Mouse (Mus musculus) hindbrain, embryonic 10.5 days (tissue): ENCODE results near the gene Smad1. TPM values are rescaled to one million over a fixed set of nuclear protein-coding genes. Genes with fewer than 3 reads are reported as not detected.
"Not testable (repeated sequence)": the region's sequence is repeated elsewhere in the genome, so short reads cannot be mapped to it uniquely, and the experiment has no call there.

Experiments used
- DNase-seq: peaks from one replicate; pipeline ENCODE4 v3.0.0-alpha.2; 2017; ENCODE audit warnings: low spot score
- H3K27ac ChIP-seq: fragments of 300-500 bp; sonication (generic); 2 replicates; pipeline ENCODE4 v1.5.1; 2016; ENCODE audit warnings: mild to moderate bottlenecking, moderate library complexity
- H3K27me3 ChIP-seq: fragments of 300-500 bp; sonication (generic); 2 replicates; pipeline ENCODE4 v1.6.1; 2016; ENCODE audit warnings: mild to moderate bottlenecking; ENCODE audit not compliant: poor library complexity, insufficient read depth, severe bottlenecking
- H3K36me3 ChIP-seq: fragments of 300-500 bp; sonication (generic); 2 replicates; pipeline ENCODE4 v1.6.1; 2016; ENCODE audit warnings: mild to moderate bottlenecking, moderate library complexity
- H3K4me1 ChIP-seq: fragments of 300-500 bp; sonication (generic); replicated peaks from 2 replicates; pipeline ENCODE4 v1.6.1; 2016; ENCODE audit warnings: mild to moderate bottlenecking
- H3K4me3 ChIP-seq: fragments of 300-500 bp; sonication (generic); 2 replicates; pipeline ENCODE4 v1.5.1; 2016; ENCODE audit warnings: mild to moderate bottlenecking, moderate library complexity
- H3K9me3 ChIP-seq: fragments of 300-500 bp; sonication (generic); 2 replicates; pipeline ENCODE4 v1.6.1; 2016; ENCODE audit warnings: mild to moderate bottlenecking, moderate library complexity
- WGBS: fragments of 180-500 bp; shearing (Covaris S2); methylation state at CpG from one replicate; pipeline ENCODE4 v1.1.7; 2016; 5-methylcytosine and 5-hydroxymethylcytosine counted together
- polyA plus RNA-seq: library from polyadenylated mRNA; unstranded; fragments of >200 nt; fragmentation: Nextera tagmentation; extraction: Ambion mirVana; gene quantifications from 2 replicates; pipeline ENCODE4 v1.2.1, GENCODE M21; 2016

Smad1 gene
- polyA plus RNA-seq, result 41.5 and 45.9 TPM in 2 replicates

DNA sequence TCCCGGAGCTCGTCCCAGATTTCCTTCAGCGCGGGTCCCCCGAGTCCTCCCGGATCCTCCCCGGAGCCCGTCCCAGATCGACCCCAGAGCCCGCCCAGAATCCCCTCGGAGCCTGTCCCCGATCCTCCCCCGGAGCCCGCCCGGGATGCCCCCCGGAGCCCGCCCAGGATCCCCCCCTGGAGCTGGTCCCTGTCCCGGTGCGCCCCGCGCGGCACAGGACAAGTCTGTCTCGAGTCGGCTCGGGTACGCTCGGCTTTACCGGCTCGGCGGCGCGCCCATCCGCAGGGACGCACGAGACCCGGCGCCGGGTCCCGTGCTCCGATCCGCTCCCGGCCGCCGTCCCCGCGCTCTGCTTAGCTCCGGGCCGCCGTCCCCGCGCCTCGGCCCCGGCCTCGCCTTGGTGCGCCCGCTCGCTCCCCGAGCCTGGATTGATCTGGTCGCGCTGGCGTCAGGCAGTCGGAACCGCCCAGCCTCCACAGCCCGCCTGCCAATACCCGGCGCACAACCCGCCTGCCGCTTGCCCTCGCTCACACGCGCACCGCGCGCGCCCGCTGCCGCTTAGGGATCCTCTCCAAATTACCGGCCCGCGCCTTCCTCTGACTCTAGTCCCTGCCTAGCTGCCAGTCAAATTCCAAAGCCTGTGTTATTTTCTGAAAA is at the start of gene Smad1:
Smad1 (minus strand) TSS at position 525 of the 657 bp plus-strand sequence.
- Histone ChIP-seq H3K36me3 (no peaks in the 10 kb centered on the region), H3K4me1 (peaks cover 33% of the 10 kb centered on the region), H3K9me3 (peaks cover 4% of the 10 kb centered on the region; the same call in 1 of the 2 replicates), H3K27me3 (no peaks in the 10 kb centered on the region), H3K27ac (peak within 1 kb of the TSS; percentile 99), H3K4me3 (peak within 1 kb of the TSS; percentile 82)
- peak; percentile 95 for DNase-seq
- WGBS, result under 1% methylated on average over 79 of the region's 80 CpGs

DNA sequence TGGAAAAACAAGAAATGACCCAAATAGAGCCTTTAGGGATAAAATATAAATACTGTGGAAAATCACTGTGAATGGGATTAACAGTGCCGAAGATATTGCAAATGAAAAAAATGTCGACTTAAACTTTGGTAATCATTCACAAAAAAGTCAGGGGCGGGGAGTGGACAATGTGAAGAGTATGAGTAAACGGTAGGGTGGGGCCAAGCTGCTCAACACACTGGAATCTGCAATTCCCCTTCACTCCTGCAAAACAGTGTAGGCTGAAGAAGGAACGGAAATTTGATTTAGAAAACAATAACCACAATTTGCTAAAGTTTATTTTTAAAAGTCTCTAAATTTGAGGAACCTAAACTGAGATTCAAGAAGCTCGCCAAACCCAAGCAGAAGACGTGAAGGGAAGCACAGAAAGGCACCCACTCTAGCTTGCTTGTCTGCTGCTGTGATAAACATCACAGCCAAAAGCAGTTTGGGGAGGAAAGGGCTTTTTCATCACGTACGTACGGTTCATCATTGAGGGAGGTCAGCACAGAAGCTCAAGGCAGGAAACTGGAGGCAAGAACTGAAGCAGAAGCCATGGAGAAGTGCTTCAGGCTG is 48.0 kb upstream of the Smad1 start:
- H3K9me3 ChIP-seq, result no peaks in the 10 kb centered on the region
- 89% methylated on average over 10 of the region's 10 CpGs for WGBS
- no peak overlapping the region for H3K4me3 ChIP-seq
- H3K27ac ChIP-seq, result no peak overlapping the region
- H3K4me1 ChIP-seq, result no peaks in the 10 kb centered on the region
- no peak for DNase-seq
- no peaks in the 10 kb centered on the region for H3K36me3 ChIP-seq
- no peaks in the 10 kb centered on the region for H3K27me3 ChIP-seq

DNA sequence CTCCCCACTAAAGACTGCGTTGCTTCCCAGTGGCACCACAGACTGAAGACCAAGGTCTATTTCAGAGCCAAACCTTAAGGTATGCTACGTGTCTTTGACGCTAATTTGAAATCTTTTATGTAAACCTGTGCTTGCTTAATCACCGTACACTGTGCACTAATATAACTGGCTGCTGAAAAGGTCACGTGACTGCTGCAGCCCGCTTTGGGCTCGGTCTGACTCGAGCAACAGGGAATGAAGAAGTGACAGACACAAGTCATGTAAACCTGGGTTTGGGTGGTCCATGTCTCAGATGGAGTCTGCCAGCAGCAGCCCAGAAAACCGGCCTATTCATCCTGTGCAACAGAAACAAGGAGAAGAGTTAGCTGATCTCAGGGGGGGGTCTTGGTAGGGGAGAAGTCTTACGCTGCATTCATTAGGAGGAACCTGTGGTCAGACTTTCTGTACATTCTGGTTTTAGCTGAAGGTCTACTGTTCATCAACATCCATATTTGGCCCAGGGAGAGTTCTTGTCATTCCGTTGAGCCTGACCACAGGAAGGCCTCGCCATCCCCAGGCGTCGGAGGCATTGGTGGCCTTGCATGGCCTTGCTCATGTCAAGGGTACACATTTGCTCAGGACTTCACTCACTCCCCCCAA is 44.3 kb upstream of the Smad1 start:
- Histone ChIP-seq H3K4me3 (no peak overlapping the region), H3K27me3 (no peaks in the 10 kb centered on the region), H3K27ac (no peak overlapping the region), H3K4me1 (no peaks in the 10 kb centered on the region), H3K36me3 (no peaks in the 10 kb centered on the region), H3K9me3 (no peaks in the 10 kb centered on the region)
- WGBS, result 85% methylated on average over 14 of the region's 14 CpGs
- no peak for DNase-seq

DNA sequence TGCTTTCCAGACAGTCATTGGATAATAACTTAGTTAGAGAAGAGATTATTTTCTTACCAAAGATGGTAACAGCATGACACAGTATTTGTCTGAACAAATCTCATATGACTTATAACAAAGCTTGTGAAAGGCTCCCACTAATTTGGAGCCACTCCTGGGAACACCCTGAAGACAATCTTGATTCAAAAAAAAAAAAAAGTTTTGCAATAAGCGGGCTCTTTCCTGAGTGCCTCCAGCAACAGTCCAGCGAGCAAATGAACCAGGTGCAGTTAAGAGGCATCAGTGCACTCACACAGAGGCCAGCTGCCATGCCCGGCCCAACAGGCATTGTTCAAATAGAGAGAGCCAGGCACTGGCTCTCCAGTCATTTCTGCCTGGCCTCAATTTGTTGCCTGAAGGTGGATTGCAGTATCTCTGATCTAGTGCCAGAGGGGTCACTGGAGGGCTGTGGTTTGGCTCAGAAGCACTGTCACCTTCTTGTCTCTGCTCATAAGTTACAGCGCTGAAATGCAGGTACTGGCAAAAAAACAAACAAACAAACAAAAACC is 34.7 kb upstream of the Smad1 start:
- no peak overlapping the region for H3K4me3 ChIP-seq
- no peak overlapping the region for H3K27ac ChIP-seq
- 0 out of 2 replicates have a peak, but pooled peaks cover 6% of the 10 kb centered on the region for H3K4me1 ChIP-seq
- DNase-seq, result no peak
- WGBS, result 63% methylated on average over 4 of the region's 4 CpGs
- H3K27me3 ChIP-seq, result no peaks in the 10 kb centered on the region
- H3K36me3 ChIP-seq, result no peaks in the 10 kb centered on the region
- H3K9me3 ChIP-seq, result peaks cover 2% of the 10 kb centered on the region; the same call in 1 of the 2 replicates

DNA sequence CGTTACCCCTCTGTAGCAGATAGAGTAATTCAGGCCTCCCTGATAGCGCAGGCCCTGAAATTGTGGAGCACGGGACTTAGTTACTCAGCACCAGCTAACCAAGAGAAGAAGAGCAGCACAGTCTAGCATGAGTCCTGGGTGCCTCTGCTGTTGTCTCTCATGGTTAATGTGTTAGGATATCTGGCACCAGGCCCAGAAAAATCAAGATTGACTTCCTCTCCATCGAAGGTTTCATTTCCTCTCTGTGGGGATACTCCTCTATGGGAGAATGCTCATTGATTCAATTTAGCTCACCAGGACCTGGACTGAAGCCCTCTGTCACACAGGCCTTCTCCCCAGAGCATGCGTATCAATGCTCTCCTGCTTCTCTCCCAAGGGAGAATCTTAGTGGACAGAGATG is 15.6 kb upstream of the Smad1 start:
- Histone ChIP-seq H3K36me3 (no peaks in the 10 kb centered on the region), H3K4me3 (no peak overlapping the region), H3K27me3 (no peaks in the 10 kb centered on the region), H3K27ac (no peak overlapping the region), H3K4me1 (no peaks in the 10 kb centered on the region), H3K9me3 (no peaks in the 10 kb centered on the region)
- 86% methylated on average over 5 of the region's 5 CpGs for WGBS
- DNase-seq, result no peak

DNA sequence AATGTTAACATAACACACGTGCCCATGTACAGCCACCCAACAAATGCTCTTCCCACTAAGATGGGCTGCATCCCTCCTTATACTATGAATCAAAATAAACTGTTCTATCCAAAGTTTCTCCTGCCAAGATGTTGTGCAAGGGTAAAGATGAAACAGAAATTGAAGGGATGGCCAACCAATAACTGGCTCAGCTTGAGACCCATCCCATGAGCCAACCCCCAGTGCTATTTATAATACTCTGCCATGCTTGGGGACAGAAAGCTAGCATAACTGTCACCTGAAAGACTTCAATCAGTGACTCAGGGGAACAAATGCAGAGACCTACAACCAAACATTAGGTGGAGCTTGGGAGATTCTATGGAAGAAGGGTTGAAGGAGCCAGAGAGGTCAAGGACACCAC is 11.2 kb upstream of the Smad1 start:
- H3K4me3 ChIP-seq, result no peak overlapping the region
- WGBS, result 89% methylated on average over 1 of the region's 1 CpGs
- no peaks in the 10 kb centered on the region for H3K36me3 ChIP-seq
- no peak for DNase-seq
- H3K27ac ChIP-seq, result no peak overlapping the region
- H3K9me3 ChIP-seq, result no peaks in the 10 kb centered on the region
- no peaks in the 10 kb centered on the region for H3K27me3 ChIP-seq
- H3K4me1 ChIP-seq, result peaks cover 4% of the 10 kb centered on the region; the same call in 1 of the 2 replicates

DNA sequence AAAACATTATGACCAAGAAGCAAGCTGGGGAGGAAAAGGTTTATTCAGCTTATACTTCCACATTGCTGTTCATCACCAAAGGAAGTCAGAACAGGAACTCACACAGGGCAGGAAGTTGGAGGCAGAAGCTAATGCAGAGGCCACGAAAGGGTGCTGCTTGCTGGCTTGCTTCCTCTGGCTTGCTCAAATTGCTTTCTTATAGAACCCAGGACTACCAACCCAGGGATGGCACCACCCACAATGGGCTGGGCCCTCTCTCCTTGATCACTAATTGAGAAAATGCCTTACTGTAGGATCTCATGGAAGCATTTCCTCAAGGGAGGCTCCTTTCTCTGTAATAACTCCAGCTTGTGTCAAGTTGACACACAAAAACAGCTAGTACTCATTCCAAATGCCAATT is 8.0 kb upstream of the Smad1 start:
- WGBS, result 81% methylated on average over 1 of the region's 1 CpGs

DNA sequence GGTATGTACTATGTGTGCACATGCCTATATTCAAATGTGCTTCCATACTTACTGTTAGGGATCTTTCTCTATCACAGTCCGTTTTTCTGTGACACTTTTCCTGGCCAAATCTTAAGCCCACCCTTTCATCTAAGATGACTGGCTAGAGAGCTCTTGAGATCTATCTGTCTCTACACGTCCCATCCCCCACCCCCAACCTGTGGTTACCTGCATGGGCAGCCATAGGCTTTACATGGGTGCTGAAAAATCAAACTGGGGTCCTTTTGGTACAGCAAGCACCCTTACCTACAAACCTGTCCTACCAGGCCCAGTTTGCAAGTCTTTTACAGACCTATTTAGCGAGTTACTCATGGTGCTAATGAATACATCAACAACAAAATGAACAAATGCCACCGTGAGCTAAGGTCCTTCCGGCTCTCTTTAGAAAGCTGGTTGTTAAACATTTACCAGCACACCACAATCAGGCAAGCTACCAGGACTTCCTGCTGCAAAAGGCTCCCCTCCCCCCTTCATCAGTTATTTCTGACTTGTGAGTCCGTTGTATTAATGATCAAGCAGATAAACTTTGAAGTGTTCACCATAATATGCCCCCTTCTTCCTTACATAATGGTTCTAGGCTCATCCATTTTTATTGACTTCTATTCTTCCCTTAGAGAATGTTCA is 5.7 kb upstream of the Smad1 start:
- no peak for DNase-seq

More for the DNA sequence above, 8.0 kb upstream of the Smad1 start:
- H3K27me3 ChIP-seq, H3K9me3 ChIP-seq, H3K4me3 ChIP-seq, H3K4me1 ChIP-seq, H3K27ac ChIP-seq, DNase-seq, H3K36me3 ChIP-seq: not testable (repeated sequence)

DNA sequence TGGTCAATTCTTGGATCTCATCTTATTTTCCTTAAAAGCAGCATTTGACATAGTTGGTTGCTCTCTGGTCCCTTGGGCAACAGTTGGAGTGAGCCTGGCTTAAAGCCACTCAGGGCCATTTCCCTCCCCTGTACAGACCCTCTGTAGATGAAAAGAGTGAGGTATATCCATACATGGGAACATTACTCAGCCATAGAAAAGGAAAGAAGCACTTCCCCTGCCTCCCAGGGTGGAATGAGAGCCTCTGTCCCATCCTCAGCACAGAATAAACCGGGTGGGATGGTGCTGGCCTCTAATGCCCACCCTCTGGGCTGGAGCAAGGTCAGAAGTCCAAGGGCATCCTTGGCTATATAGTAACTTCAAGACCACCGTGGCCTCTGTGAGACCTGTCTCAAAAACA is 1.4 kb upstream of the Smad1 start:
- Histone ChIP-seq H3K4me3 (no peak overlapping the region), H3K27ac (no peak overlapping the region), H3K27me3 (no peaks in the 10 kb centered on the region), H3K36me3 (no peaks in the 10 kb centered on the region), H3K9me3 (peaks cover 4% of the 10 kb centered on the region; the same call in 1 of the 2 replicates), H3K4me1 (peaks cover 28% of the 10 kb centered on the region)
- no peak for DNase-seq
- 68% methylated on average over 2 of the region's 2 CpGs for WGBS

More for the DNA sequence above, 5.7 kb upstream of the Smad1 start:
- no peak overlapping the region for H3K4me3 ChIP-seq
- H3K9me3 ChIP-seq, result peaks cover 4% of the 10 kb centered on the region; the same call in 1 of the 2 replicates
- no peaks in the 10 kb centered on the region for H3K36me3 ChIP-seq
- 72% methylated on average over 6 of the region's 6 CpGs for WGBS
- H3K27me3 ChIP-seq, result no peaks in the 10 kb centered on the region
- peaks cover 4% of the 10 kb centered on the region; the same call in 1 of the 2 replicates for H3K4me1 ChIP-seq
- H3K27ac ChIP-seq, result no peak overlapping the region

DNA sequence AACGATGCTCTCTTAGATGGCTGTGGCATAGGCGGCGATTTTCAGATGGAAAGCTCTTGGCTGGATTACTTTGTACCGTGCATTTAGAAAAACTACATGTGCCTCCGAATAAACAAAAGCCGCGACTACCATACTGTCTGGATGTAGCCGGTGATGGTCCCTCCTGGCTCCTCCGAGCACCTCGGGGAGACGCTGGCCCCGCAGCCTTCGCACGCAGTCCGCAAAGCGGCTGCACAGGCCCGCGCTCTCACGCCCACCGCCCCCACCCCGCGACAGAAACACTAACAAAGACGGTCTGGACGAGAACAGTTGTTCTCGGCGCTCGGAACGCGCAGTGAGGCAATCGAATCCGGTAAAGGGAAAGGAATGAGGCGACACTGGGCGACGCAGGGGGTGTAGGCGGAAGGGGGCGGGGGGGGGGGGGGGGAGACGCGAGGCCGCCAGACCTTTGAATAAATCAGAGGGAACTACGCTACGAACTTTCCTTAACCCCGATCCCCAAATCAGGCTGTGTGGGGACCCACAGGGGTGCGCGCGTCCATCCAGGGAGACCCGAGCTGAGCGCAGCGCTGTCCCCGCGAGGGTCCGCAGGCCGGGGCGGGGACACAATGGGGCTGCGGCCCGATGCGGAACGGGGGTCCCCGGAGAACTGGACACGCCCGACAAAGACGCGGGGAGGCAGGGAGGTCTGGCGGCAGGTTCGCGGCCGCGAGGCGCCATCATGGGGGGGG is 902 bp downstream of the Smad1 start:
- no peaks in the 10 kb centered on the region for H3K36me3 ChIP-seq
- under 1% methylated on average over 62 of the region's 68 CpGs for WGBS
- H3K9me3 ChIP-seq, result no peaks in the 10 kb centered on the region
- DNase-seq, result peak; percentile 74
- H3K4me3 ChIP-seq, result peak overlapping the region; percentile 82
- H3K27ac ChIP-seq, result peak overlapping the region; percentile 99
- H3K4me1 ChIP-seq, result peaks cover 37% of the 10 kb centered on the region
- H3K27me3 ChIP-seq, result no peaks in the 10 kb centered on the region

DNA sequence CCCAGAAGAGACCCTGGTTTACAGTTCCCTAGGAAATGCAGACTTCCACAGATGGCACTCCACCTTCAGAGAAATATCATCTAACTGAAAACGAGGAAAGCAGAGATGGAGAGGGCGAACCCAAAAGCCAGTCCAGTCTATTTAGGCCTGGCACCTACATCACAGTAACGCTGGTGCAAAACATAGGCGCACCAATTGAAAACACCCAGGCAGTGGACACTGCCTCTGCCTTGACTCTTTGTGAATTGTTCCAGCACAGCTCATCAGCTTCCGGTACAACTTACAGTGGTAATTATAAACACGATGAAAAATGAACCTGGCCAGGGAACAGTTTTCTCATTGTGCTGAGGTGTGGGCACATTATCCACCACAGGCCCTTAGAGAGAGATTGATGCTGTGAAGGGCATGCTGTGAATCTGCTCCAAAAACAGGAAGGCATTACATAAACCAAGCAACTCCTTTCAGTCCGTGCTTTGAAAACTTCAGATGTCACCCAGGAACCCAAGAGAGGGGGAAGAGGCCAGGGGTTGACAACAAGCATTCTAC is 1.5 kb downstream of the Smad1 start:
- H3K27me3 ChIP-seq, result no peaks in the 10 kb centered on the region
- peaks cover 40% of the 10 kb centered on the region for H3K4me1 ChIP-seq
- no peaks in the 10 kb centered on the region for H3K36me3 ChIP-seq
- DNase-seq, result no peak
- peak overlapping the region; percentile 82 for H3K4me3 ChIP-seq
- no peaks in the 10 kb centered on the region for H3K9me3 ChIP-seq
- peak overlapping the region; percentile 99 for H3K27ac ChIP-seq
- WGBS, result 26% methylated on average over 7 of the region's 7 CpGs

DNA sequence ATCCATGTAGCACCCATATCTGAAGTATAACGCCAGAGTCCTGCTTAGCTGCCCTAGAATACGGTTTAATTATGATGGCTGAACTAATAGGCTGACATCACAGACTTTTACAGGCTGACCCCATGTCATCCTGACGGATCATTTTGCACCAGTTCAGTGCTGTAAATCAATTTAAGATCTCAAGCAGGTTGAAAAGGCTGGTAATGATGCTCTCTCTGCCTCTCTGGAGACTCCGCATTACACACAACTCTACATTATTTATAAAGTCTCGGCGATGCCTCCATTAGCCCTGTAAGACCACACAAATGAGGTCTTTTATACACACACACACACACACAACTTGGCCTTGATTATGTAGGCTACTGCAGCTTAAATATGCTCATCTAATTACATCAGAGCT is 2.4 kb downstream of the Smad1 start:
- Histone ChIP-seq H3K9me3 (no peaks in the 10 kb centered on the region), H3K27me3 (no peaks in the 10 kb centered on the region), H3K4me1 (peaks cover 49% of the 10 kb centered on the region), H3K36me3 (no peaks in the 10 kb centered on the region), H3K27ac (peak overlapping the region; percentile 18; the same call in 1 of the 2 replicates), H3K4me3 (peak overlapping the region; percentile 82)
- DNase-seq, result no peak
- 73% methylated on average over 6 of the region's 6 CpGs for WGBS
